Mouse (Mus musculus) ES-E14 (cell line): ENCODE data around the gene CN725425.

ENCODE experiments used
- CHD2 ChIP-seq: IDR thresholded peaks from 2 replicates; pipeline ENCODE4 v1.6.1; 2014; ENCODE audit warnings: mild to moderate bottlenecking, low read depth, low read length, inconsistent platforms
- ZNF384 ChIP-seq: IDR thresholded peaks from 2 replicates; pipeline ENCODE4 v1.6.1; 2012; ENCODE audit warnings: low read depth, low read length, inconsistent platforms

- TF ChIP-seq ZNF384 (no peak), CHD2 (no peak)
These were observed 28.0 kb upstream of the CN725425 start for GRCm38 (mm10) chr15:91171332-91171731.
